Mouse (Mus musculus) limb, embryonic 11.5 days (tissue): ENCODE measurements at regions not wholly inside any gene's neighbourhood (a gene's known extent, or its start where the extent isn't known, plus 50 kb on each side); places are given as distances from the start of the nearest gene placed in this dataset.

ENCODE experiments used
- ATAC-seq: fragments of 200-750 bp; cut with Nextera tagmentation; 2 replicates; pipeline ENCODE4 v1.8.0; 2017; ENCODE audit warnings: low read depth; ENCODE audit not compliant: insufficient number of reproducible peaks, low FRiP score, low TSS enrichment
- DNase-seq: peaks from one replicate; pipeline ENCODE4 v3.0.0-alpha.2; 2015; ENCODE audit warnings: low spot score
- H3K27ac ChIP-seq: fragments of 300-500 bp; sonication (generic); replicated peaks from 2 replicates; pipeline ENCODE4 v1.5.1; 2014; ENCODE audit warnings: low read depth, mild to moderate bottlenecking, low read length
- H3K27me3 ChIP-seq: fragments of 300-500 bp; sonication (generic); 2 replicates; pipeline ENCODE4 v1.6.1; 2014; ENCODE audit warnings: mild to moderate bottlenecking, low read length, mixed read lengths; ENCODE audit not compliant: control insufficient read depth, insufficient read depth
- H3K36me3 ChIP-seq: fragments of 300-500 bp; sonication (generic); 2 replicates; pipeline ENCODE4 v1.6.1; 2014; ENCODE audit warnings: mild to moderate bottlenecking, low read length, moderate library complexity, mixed read lengths; ENCODE audit not compliant: control insufficient read depth, insufficient read depth
- H3K4me1 ChIP-seq: fragments of 300-500 bp; sonication (generic); 2 replicates; pipeline ENCODE4 v1.6.1; 2014; ENCODE audit warnings: low read length, mixed read lengths; ENCODE audit not compliant: control insufficient read depth, insufficient read depth
- H3K4me2 ChIP-seq: fragments of 300-500 bp; sonication (generic); 2 replicates; pipeline ENCODE4 v1.6.1; 2014; ENCODE audit warnings: low read depth, mild to moderate bottlenecking, moderate library complexity; ENCODE audit not compliant: severe bottlenecking
- H3K4me3 ChIP-seq: fragments of 300-500 bp; sonication (generic); 2 replicates; pipeline ENCODE4 v1.5.1; 2014; ENCODE audit warnings: low read depth, low read length
- H3K9ac ChIP-seq: fragments of 300-500 bp; sonication (generic); 2 replicates; pipeline ENCODE4 v1.6.1; 2014; ENCODE audit warnings: mild to moderate bottlenecking, low read length
- H3K9me3 ChIP-seq: fragments of 300-500 bp; sonication (generic); 2 replicates; pipeline ENCODE4 v1.6.1; 2016; ENCODE audit warnings: low read length; ENCODE audit not compliant: control insufficient read depth
- WGBS: fragments of 180-500 bp; shearing (Covaris S2); extraction: QIAGEN DNeasy Blood & Tissue Kit; methylation state at CpG from one replicate; pipeline ENCODE4 v1.1.7; 2014; 5-methylcytosine and 5-hydroxymethylcytosine counted together

DNA sequence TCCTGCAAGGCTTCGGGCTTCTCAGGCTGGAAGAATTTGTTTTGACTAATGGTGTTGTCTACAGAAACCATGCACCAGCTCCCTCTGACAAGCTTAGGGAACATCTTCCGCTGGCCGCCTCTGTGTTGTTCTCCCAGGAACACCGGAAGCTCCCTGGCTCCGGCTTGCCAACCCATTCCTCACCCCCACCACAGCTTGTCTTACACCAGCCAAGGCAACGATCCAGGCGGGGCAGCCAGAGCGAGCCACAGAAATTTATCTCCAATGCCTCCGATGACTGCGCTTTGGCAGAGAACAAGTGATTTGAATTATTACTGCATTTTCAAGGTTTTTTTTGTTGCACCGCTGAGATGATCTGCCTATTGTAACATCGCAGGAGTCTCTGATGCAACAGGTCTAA is 151.0 kb downstream of the Cdh26 start:
- Histone ChIP-seq H3K36me3 (no peaks in the 10 kb centered on the region), H3K9ac (no peak overlapping the region), H3K27me3 (no peaks in the 10 kb centered on the region), H3K27ac (no peak overlapping the region), H3K4me2 (no peak overlapping the region), H3K9me3 (no peaks in the 10 kb centered on the region), H3K4me1 (peaks cover 6% of the 10 kb centered on the region), H3K4me3 (no peak overlapping the region)
- 86% methylated on average over 12 of the region's 12 CpGs for WGBS
- DNase-seq (no peak), ATAC-seq (no peak)

DNA sequence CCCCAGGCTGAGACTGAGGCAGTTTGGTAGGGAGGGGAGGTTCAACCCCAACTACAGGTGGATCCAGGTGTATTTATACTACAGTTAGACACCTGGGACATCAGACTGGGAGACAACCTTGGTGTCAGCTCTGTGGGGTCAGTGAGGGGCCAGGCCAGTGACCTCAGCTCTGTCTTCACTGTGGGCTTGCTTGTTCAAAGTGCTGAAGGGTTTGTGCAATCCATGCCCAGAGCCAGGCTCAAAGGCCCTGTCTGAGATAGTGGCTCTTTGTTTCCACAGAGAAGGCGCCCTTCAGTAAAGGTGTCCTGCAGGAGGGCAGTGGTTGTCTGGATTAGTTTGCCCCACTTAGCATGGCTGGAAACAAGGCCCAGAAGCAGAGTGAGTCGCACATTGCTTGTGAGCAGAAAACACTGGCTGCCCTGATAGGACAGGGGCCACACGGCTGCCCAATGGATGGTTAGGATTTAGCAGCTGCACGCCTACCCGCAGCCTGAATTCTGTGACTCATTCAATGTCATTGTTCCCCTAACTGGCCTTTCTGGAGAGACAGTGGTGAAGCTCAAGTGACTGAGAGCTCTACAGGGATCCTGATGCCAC is 154.7 kb downstream of the Cdh26 start:
- DNase-seq = no peak
- Histone ChIP-seq H3K9ac (no peak overlapping the region), H3K27me3 (no peaks in the 10 kb centered on the region), H3K9me3 (no peaks in the 10 kb centered on the region), H3K4me1 (peaks cover 6% of the 10 kb centered on the region), H3K36me3 (no peaks in the 10 kb centered on the region), H3K4me3 (no peak overlapping the region), H3K27ac (no peak overlapping the region), H3K4me2 (no peak overlapping the region)
- ATAC-seq = no peak
- WGBS = 79% methylated on average over 5 of the region's 5 CpGs

GRCm38 (mm10) chr2:178587134-178587636 is 156.9 kb downstream of the Cdh26 start:
- no peak overlapping the region for H3K9ac ChIP-seq
- no peak overlapping the region for H3K27ac ChIP-seq
- no peak overlapping the region for H3K4me3 ChIP-seq
- no peaks in the 10 kb centered on the region for H3K9me3 ChIP-seq
- 80% methylated on average over 7 of the region's 7 CpGs for WGBS
- H3K27me3 ChIP-seq = no peaks in the 10 kb centered on the region
- no peak overlapping the region for H3K4me2 ChIP-seq
- no peaks in the 10 kb centered on the region for H3K36me3 ChIP-seq
- no peaks in the 10 kb centered on the region for H3K4me1 ChIP-seq
- no peak for ATAC-seq
- DNase-seq = no peak

DNA sequence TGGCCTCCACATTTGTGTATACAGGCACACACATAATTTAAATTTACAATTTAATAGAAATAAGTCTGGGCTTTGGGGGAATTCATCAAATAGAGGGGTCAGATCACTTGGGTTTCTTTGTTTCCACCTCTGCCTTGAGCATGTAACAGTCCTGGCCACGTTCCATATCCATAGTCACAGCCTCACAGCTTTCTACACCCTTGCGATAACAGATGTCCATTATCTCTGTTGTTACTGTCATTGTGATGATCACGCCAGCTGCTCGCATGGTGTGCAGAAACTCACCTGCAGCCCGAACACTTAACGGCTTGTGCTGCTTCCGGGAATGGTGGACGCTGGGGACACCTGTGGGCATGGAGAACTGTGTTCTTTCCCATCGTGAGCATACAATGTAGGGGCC is 163.4 kb downstream of the Cdh26 start:
- DNase-seq = no peak
- Histone ChIP-seq H3K9me3 (no peaks in the 10 kb centered on the region), H3K36me3 (no peaks in the 10 kb centered on the region), H3K4me3 (no peak overlapping the region), H3K4me2 (no peak overlapping the region), H3K27me3 (no peaks in the 10 kb centered on the region), H3K4me1 (0 out of 2 replicates have a peak, but pooled peaks cover 3% of the 10 kb centered on the region), H3K27ac (no peak overlapping the region), H3K9ac (no peak overlapping the region)
- WGBS = 89% methylated on average over 9 of the region's 9 CpGs
- ATAC-seq = no peak

DNA sequence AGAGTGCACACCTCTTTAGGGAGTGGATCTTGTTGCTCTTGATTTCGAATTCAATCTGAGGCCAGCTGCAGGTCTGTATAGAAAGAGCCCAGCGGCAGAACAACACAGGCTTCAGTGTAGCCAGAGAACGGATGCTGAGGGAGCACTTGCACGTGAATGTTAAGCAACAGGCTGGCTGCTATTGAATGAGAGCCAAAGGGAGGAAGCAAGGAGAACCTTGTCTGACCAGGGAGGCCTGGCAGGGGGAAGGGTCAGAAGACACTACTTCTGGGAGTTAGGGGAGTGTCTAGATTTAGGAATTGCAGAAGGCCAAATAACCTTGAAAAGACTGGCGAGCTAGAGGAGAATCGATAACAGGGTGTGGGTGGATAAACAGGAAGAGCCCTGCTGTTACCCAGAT is 163.8 kb downstream of the Cdh26 start:
- ATAC-seq (no peak), DNase-seq (no peak)
- Histone ChIP-seq H3K27me3 (no peaks in the 10 kb centered on the region), H3K9me3 (no peaks in the 10 kb centered on the region), H3K4me1 (0 out of 2 replicates have a peak, but pooled peaks cover 3% of the 10 kb centered on the region), H3K4me3 (no peak overlapping the region), H3K36me3 (no peaks in the 10 kb centered on the region), H3K9ac (no peak overlapping the region), H3K4me2 (no peak overlapping the region), H3K27ac (no peak overlapping the region)
- 41% methylated on average over 6 of the region's 6 CpGs for WGBS

DNA sequence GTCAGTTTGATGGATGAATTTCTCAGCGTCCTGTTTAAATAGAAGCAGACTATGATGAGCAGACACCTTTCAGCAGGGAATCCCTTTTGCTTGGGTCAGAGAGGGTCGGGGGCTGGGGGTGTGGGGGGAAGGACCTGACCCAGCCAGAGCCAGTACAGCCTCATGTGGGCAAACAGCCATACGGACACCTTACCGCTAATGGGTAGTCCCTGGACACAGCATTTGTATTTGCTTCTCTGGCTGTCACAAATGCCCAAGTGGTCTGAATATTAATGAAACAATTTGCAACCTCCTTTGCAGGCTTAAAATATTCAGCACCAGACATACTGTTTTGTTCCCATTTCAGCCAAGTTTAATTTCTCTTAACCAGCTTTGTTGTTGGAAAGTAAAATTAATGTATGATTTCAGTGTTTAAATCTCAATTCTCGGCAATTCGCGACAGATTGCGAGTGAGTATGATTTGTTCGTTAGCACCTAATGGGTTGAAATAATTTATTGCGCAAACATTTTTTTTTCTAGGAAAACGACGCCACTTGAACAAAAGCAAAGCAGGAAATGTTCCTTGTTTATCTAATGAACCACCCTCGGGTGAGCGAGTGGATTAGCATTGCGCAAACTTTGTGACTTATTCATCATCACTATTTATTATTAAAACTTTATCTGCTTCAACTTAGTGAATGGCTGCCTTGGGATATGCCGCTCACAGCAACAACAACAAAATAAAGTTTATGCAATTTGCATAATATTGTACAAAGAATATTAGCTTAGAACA is 166.2 kb downstream of the Cdh26 start:
- no peak overlapping the region for H3K27ac ChIP-seq
- ATAC-seq = no peak
- DNase-seq = no peak
- H3K27me3 ChIP-seq = no peaks in the 10 kb centered on the region
- H3K4me2 ChIP-seq = no peak overlapping the region
- H3K4me3 ChIP-seq = no peak overlapping the region
- no peaks in the 10 kb centered on the region for H3K36me3 ChIP-seq
- no peaks in the 10 kb centered on the region for H3K9me3 ChIP-seq
- 0 out of 2 replicates have a peak, but pooled peaks cover 3% of the 10 kb centered on the region for H3K4me1 ChIP-seq
- 62% methylated on average over 16 of the region's 16 CpGs for WGBS
- H3K9ac ChIP-seq = no peak overlapping the region

DNA sequence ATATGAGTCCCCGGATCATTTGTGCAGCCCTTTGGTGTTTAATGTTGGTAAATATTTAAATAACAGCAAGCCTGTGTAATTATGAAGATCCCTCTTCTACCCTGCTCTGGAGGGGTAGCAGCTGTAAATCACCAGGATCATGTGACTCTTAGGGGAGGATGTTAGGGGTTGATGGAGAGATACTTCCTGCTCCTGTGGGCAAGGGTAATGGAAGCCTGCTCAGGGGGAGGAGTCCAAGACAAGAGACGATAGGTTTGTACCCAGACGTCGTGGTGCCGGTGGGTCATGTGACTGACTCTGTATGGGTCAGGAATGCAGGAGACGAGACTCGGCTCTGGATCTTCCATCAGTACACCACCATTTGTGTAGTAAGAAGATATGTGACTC is 166.7 kb downstream of the Cdh26 start:
- 63% methylated on average over 7 of the region's 7 CpGs for WGBS
- ATAC-seq = 0 out of 2 replicates have a peak, but pooled peaks have one; percentile 36

DNA sequence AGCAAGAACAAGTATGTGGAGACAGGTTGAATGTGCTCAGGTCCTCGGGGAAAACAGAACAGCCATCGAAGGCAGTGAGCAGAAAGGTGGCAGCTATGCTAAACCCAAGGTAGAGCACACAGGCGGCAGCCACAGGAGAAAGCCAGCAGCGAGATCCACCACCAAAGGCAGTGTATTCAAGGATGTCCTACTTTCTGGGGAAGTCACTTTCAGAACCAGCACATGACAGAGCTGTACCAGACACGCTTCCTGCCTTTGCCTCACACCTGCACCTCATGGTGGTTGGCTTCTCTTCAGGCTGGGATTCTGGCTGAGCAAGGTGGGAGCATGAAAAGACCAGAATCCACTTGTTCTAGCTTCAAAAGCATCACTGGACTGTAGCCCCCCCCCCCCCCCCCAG is 168.0 kb downstream of the Cdh26 start:
- 90% methylated on average over 5 of the region's 5 CpGs for WGBS
- ATAC-seq = no peak

More for the DNA sequence above, 166.7 kb downstream of the Cdh26 start:
- 0 out of 2 replicates have a peak, but pooled peaks cover 3% of the 10 kb centered on the region for H3K4me1 ChIP-seq
- H3K9me3 ChIP-seq = no peaks in the 10 kb centered on the region
- no peaks in the 10 kb centered on the region for H3K27me3 ChIP-seq
- H3K36me3 ChIP-seq = no peaks in the 10 kb centered on the region
- H3K4me3 ChIP-seq = no peak overlapping the region
- no peak overlapping the region for H3K4me2 ChIP-seq
- no peak overlapping the region for H3K9ac ChIP-seq
- DNase-seq = no peak
- H3K27ac ChIP-seq = no peak overlapping the region

More for the DNA sequence above, 168.0 kb downstream of the Cdh26 start:
- no peaks in the 10 kb centered on the region for H3K36me3 ChIP-seq
- no peak for DNase-seq
- H3K4me2 ChIP-seq = no peak overlapping the region
- no peak overlapping the region for H3K9ac ChIP-seq
- no peak overlapping the region for H3K4me3 ChIP-seq
- no peaks in the 10 kb centered on the region for H3K9me3 ChIP-seq
- H3K27ac ChIP-seq = no peak overlapping the region
- H3K27me3 ChIP-seq = no peaks in the 10 kb centered on the region
- 0 out of 2 replicates have a peak, but pooled peaks cover 3% of the 10 kb centered on the region for H3K4me1 ChIP-seq
